16 mouse cellular contexts compared by ENCODE assay signal in the genomic region with DNA sequence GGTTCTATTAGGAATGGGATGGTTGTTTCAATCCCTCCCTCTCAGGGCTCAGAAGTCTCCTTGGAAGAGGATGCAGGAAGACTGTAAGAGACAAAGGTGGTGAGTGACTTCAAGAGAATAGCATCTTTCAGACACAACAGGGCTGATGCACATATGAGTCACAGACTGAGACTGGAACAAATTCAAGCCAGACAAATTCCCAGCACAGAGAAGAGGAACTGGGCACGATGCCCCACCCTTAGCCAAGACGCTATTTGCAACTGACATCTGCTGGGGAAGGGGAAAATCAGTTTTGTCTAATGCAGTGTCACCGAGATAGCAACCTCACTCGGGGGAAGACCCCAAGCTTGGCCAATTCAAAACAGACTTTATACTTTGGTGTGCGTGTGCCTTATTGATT. TPM values are rescaled to one million over a fixed set of nuclear protein-coding genes. Genes with fewer than 3 reads are reported as not detected.
DNase-seq lines count a peak whose midpoint lies in the region; ATAC-seq and TF ChIP-seq lines count a peak whose summit lies in the region.
"Had no signal": no experiment of that assay in that cellular context is flagged by ENCODE, and none has a peak within 500 bp of the region (broad histone marks: within the 10 kb centered on the region; RNA-seq: fewer than 3 reads in every experiment).

No protein-coding gene starts in this region.

- no peaks in the 10 kb centered on the region for H3K9me3 ChIP-seq in midbrain, embryonic 11.5 days (ENCODE audit: control insufficient read depth, low read length)
- H3K9me3 ChIP-seq: intestine, embryonic 15.5 days; limb, embryonic 13.5 days had no signal

- no peak for ATAC-seq in midbrain, embryonic 11.5 days (ENCODE audit: low FRiP score)
- ATAC-seq: intestine, embryonic 15.5 days had no signal

- no peak overlapping the region for H3K27ac ChIP-seq in cerebellum, adult 2 months (ENCODE audit: insufficient read depth, low read length)
- H3K27ac ChIP-seq in midbrain, embryonic 11.5 days (ENCODE audit: low read depth, low read length) = no peak overlapping the region
- H3K27ac ChIP-seq: intestine, embryonic 15.5 days; limb, embryonic 13.5 days had no signal

- WGBS in cerebellum, adult 2 months = 20% methylated on average over 5 of the region's 5 CpGs
- WGBS in midbrain, embryonic 11.5 days = 82% methylated on average over 5 of the region's 5 CpGs

- TF ChIP-seq POLR2A in cerebellum, adult 2 months (IDR thresholded peaks at IDR 0.05; ENCODE audit: borderline replicate concordance, insufficient read depth, low read length) = no peak

- no peak overlapping the region for H3K9ac ChIP-seq in midbrain, embryonic 11.5 days (ENCODE audit: low read length)
- H3K9ac ChIP-seq: intestine, embryonic 15.5 days; limb, embryonic 13.5 days had no signal

- no peak overlapping the region for H3K4me2 ChIP-seq in midbrain, embryonic 11.5 days
- H3K4me2 ChIP-seq: intestine, embryonic 15.5 days; limb, embryonic 13.5 days had no signal

- DNase-seq in cerebellum, adult 2 months = peak; percentile 61 to 80
- no peak for DNase-seq in cerebellum, adult 11 months
- DNase-seq in layer of hippocampus, adult 18-20 months (ENCODE audit: low spot score in 2 of 2) = peak; percentile 36 to 67
- DNase-seq in layer of hippocampus, adult 9-10 months (ENCODE audit: low spot score) = no peak
- DNase-seq in layer of hippocampus, adult 9-11 months = peak; percentile 36
- peak; percentile 43 for DNase-seq in right cerebral cortex, postnatal 25 days
- DNase-seq in heart, adult 9 months (ENCODE audit: low spot score in 2 of 2) = no peak
- no peak for DNase-seq in midbrain, embryonic 11.5 days (ENCODE audit: low spot score, missing footprints)
- DNase-seq: B cell, adult 2 months; heart, adult 11 months; heart, postnatal 14 days; kidney, postnatal 4 days; lung, adult 2 months; thymus, postnatal 36 days had no signal

- no peak overlapping the region for H3K4me3 ChIP-seq in cerebellum, adult 2 months (replicated peaks; ENCODE audit: insufficient read depth, low read depth, low read length)
- H3K4me3 ChIP-seq in midbrain, embryonic 11.5 days (ENCODE audit: low read depth, low read length) = no peak overlapping the region
- H3K4me3 ChIP-seq: intestine, embryonic 15.5 days; limb, embryonic 13.5 days had no signal

- no peaks in the 10 kb centered on the region for H3K27me3 ChIP-seq in cerebellum, adult 2 months (ENCODE audit: control insufficient read depth, insufficient read depth, low read length)
- no peaks in the 10 kb centered on the region for H3K27me3 ChIP-seq in midbrain, embryonic 11.5 days (ENCODE audit: control insufficient read depth, insufficient read depth, low read length)
- H3K27me3 ChIP-seq: intestine, embryonic 15.5 days; limb, embryonic 13.5 days had no signal

- no peaks in the 10 kb centered on the region for H3K36me3 ChIP-seq in midbrain, embryonic 11.5 days (ENCODE audit: control insufficient read depth, insufficient read depth, low read length)
- H3K36me3 ChIP-seq: intestine, embryonic 15.5 days; limb, embryonic 13.5 days had no signal

- no peaks in the 10 kb centered on the region; the same call in 1 of the 2 replicates for H3K4me1 ChIP-seq in cerebellum, adult 2 months (ENCODE audit: control insufficient read depth, insufficient read depth, low read length)
- no peaks in the 10 kb centered on the region for H3K4me1 ChIP-seq in midbrain, embryonic 11.5 days (ENCODE audit: control insufficient read depth, insufficient read depth, low read length)
- H3K4me1 ChIP-seq: intestine, embryonic 15.5 days; limb, embryonic 13.5 days had no signal

- TF ChIP-seq CTCF in cerebellum, adult 2 months (IDR thresholded peaks at IDR 0.05; ENCODE audit: borderline replicate concordance, insufficient read depth, low read depth, low read length) = peak; percentile 4; the same call in 1 of the 2 replicates

RNA-seq across cellular contexts. Expression of gene Kif5c, which starts 9.5 kb away (rescaled TPM):
- polyA plus RNA-seq in cerebellum, adult 2 months (2012; rRNA removed) = 257 and 291 TPM in 2 replicates
- 100 to 1,000 TPM; 504 to 525 TPM for total RNA-seq in layer of hippocampus, adult 18-20 months (2021)
- 96.2 and 96.4 TPM in 2 replicates for polyA plus RNA-seq in midbrain, embryonic 11.5 days (2014; fragmentation: Nextera tagmentation; extraction: Ambion mirVana)

Comparison
In these comparisons a context has a peak if more than half of its experiments do, and no peak if none do; other contexts are left out.
1. DNase-seq: peak in cerebellum, adult 2 months (2 of 2), layer of hippocampus, adult 18-20 months (2 of 2), layer of hippocampus, adult 9-11 months (single experiment) and right cerebral cortex, postnatal 25 days (single experiment); none in cerebellum, adult 11 months (single experiment), layer of hippocampus, adult 9-10 months (single experiment), heart, adult 9 months (0 of 2) and midbrain, embryonic 11.5 days (single experiment).